Mouse (Mus musculus) forebrain, embryonic 10.5 days (tissue): ENCODE measurements at regions not wholly inside any gene's neighbourhood (a gene's known extent, or its start where the extent isn't known, plus 50 kb on each side); places are given as distances from the start of the nearest gene placed in this dataset.

Experiments used
- DNase-seq: peaks from one replicate; pipeline ENCODE4 v3.0.0-alpha.2; 2017; ENCODE audit warnings: low spot score; ENCODE audit errors: extremely low spot score
- H3K27ac ChIP-seq: fragments of 300-500 bp; sonication (generic); 2 replicates; pipeline ENCODE4 v1.5.1; 2016; ENCODE audit warnings: mild to moderate bottlenecking
- H3K27me3 ChIP-seq: fragments of 300-500 bp; sonication (generic); 2 replicates; pipeline ENCODE4 v1.6.1; 2016; ENCODE audit warnings: mild to moderate bottlenecking; ENCODE audit not compliant: poor library complexity, severe bottlenecking
- H3K36me3 ChIP-seq: fragments of 300-500 bp; sonication (generic); replicated peaks from 2 replicates; pipeline ENCODE4 v1.6.1; 2016; ENCODE audit warnings: mild to moderate bottlenecking, moderate library complexity
- H3K4me1 ChIP-seq: fragments of 300-500 bp; sonication (generic); 2 replicates; pipeline ENCODE4 v1.6.1; 2016
- H3K4me3 ChIP-seq: fragments of 300-500 bp; sonication (generic); 2 replicates; pipeline ENCODE4 v1.5.1; 2016; ENCODE audit warnings: mild to moderate bottlenecking, moderate library complexity
- H3K9me3 ChIP-seq: fragments of 300-500 bp; sonication (generic); 2 replicates; pipeline ENCODE4 v1.6.1; 2016; ENCODE audit warnings: mild to moderate bottlenecking, moderate library complexity
- WGBS: fragments of 180-500 bp; shearing (Covaris S2); methylation state at CpG from one replicate; pipeline ENCODE4 v1.1.7; 2016; 5-methylcytosine and 5-hydroxymethylcytosine counted together

GRCm38 (mm10) chr7:71232821-71233815 is 118.2 kb downstream of the Gm10295 start:
- 86% methylated on average over 8 of the region's 8 CpGs for WGBS
- Histone ChIP-seq H3K36me3 (no peaks in the 10 kb centered on the region), H3K9me3 (no peaks in the 10 kb centered on the region), H3K4me1 (peaks cover 18% of the 10 kb centered on the region), H3K4me3 (no peak overlapping the region), H3K27me3 (no peaks in the 10 kb centered on the region), H3K27ac (no peak overlapping the region)
- no peak for DNase-seq

GRCm38 (mm10) chr7:71230901-71231477 is 120.3 kb downstream of the Gm10295 start:
- H3K27me3 ChIP-seq: no peaks in the 10 kb centered on the region
- no peaks in the 10 kb centered on the region for H3K36me3 ChIP-seq
- WGBS: 79% methylated on average over 4 of the region's 4 CpGs
- peaks cover 12% of the 10 kb centered on the region for H3K4me1 ChIP-seq
- H3K9me3 ChIP-seq: no peaks in the 10 kb centered on the region
- DNase-seq: no peak
- no peak overlapping the region for H3K4me3 ChIP-seq
- no peak overlapping the region for H3K27ac ChIP-seq

- DNase-seq: no peak
- no peaks in the 10 kb centered on the region for H3K36me3 ChIP-seq
- no peak overlapping the region for H3K27ac ChIP-seq
- peaks cover 9% of the 10 kb centered on the region; the same call in 1 of the 2 replicates for H3K4me1 ChIP-seq
- H3K27me3 ChIP-seq: no peaks in the 10 kb centered on the region
- WGBS: 84% methylated on average over 3 of the region's 3 CpGs
- no peaks in the 10 kb centered on the region for H3K9me3 ChIP-seq
- H3K4me3 ChIP-seq: no peak overlapping the region
These were observed 122.1 kb downstream of the Gm10295 start for GRCm38 (mm10) chr7:71229183-71229582.

GRCm38 (mm10) chr7:71224320-71224865 is 126.9 kb downstream of the Gm10295 start:
- Histone ChIP-seq H3K9me3 (no peaks in the 10 kb centered on the region), H3K27ac (no peak overlapping the region), H3K4me1 (peaks cover 4% of the 10 kb centered on the region; the same call in 1 of the 2 replicates), H3K36me3 (no peaks in the 10 kb centered on the region), H3K4me3 (no peak overlapping the region), H3K27me3 (no peaks in the 10 kb centered on the region)
- no peak for DNase-seq
- 92% methylated on average over 9 of the region's 9 CpGs for WGBS

GRCm38 (mm10) chr7:71223513-71224319 is 127.6 kb downstream of the Gm10295 start:
- Histone ChIP-seq H3K4me1 (peaks cover 4% of the 10 kb centered on the region; the same call in 1 of the 2 replicates), H3K9me3 (no peaks in the 10 kb centered on the region), H3K27ac (no peak overlapping the region), H3K4me3 (no peak overlapping the region), H3K36me3 (no peaks in the 10 kb centered on the region), H3K27me3 (no peaks in the 10 kb centered on the region)
- no peak for DNase-seq
- WGBS: 97% methylated on average over 17 of the region's 17 CpGs

GRCm38 (mm10) chr7:71217344-71217743 is 133.9 kb downstream of the Gm10295 start:
- no peaks in the 10 kb centered on the region for H3K27me3 ChIP-seq
- WGBS: 91% methylated on average over 7 of the region's 7 CpGs
- H3K4me3 ChIP-seq: no peak overlapping the region
- no peaks in the 10 kb centered on the region for H3K4me1 ChIP-seq
- no peaks in the 10 kb centered on the region for H3K9me3 ChIP-seq
- H3K27ac ChIP-seq: no peak overlapping the region
- no peak for DNase-seq
- H3K36me3 ChIP-seq: no peaks in the 10 kb centered on the region

- Histone ChIP-seq H3K4me3 (no peak overlapping the region), H3K27me3 (no peaks in the 10 kb centered on the region), H3K36me3 (no peaks in the 10 kb centered on the region), H3K9me3 (no peaks in the 10 kb centered on the region), H3K27ac (no peak overlapping the region), H3K4me1 (no peaks in the 10 kb centered on the region)
- no peak for DNase-seq
- WGBS: 81% methylated on average over 2 of the region's 2 CpGs
These were observed 134.5 kb downstream of the Gm10295 start for GRCm38 (mm10) chr7:71216808-71217207.

GRCm38 (mm10) chr7:71214500-71215055 is 136.7 kb downstream of the Gm10295 start:
- H3K4me3 ChIP-seq: no peak overlapping the region
- DNase-seq: no peak
- 83% methylated on average over 13 of the region's 13 CpGs for WGBS

GRCm38 (mm10) chr7:71193131-71193530 is 158.2 kb downstream of the Gm10295 start:
- H3K4me3 ChIP-seq: no peak overlapping the region

More at GRCm38 (mm10) chr7:71214500-71215055, 136.7 kb downstream of the Gm10295 start:
- no peaks in the 10 kb centered on the region for H3K36me3 ChIP-seq
- no peaks in the 10 kb centered on the region for H3K9me3 ChIP-seq
- no peak overlapping the region for H3K27ac ChIP-seq
- no peaks in the 10 kb centered on the region for H3K27me3 ChIP-seq
- no peaks in the 10 kb centered on the region for H3K4me1 ChIP-seq

GRCm38 (mm10) chr7:71190161-71190711 is 161.0 kb downstream of the Gm10295 start:
- peaks cover 28% of the 10 kb centered on the region for H3K4me1 ChIP-seq
- H3K27me3 ChIP-seq: peaks cover 16% of the 10 kb centered on the region
- H3K9me3 ChIP-seq: no peaks in the 10 kb centered on the region; the same call in 1 of the 2 replicates
- 47% methylated on average over 12 of the region's 12 CpGs for WGBS
- H3K4me3 ChIP-seq: no peak overlapping the region
- no peak for DNase-seq
- no peak overlapping the region for H3K27ac ChIP-seq
- no peaks in the 10 kb centered on the region for H3K36me3 ChIP-seq

More at GRCm38 (mm10) chr7:71193131-71193530, 158.2 kb downstream of the Gm10295 start:
- no peak overlapping the region for H3K27ac ChIP-seq
- H3K36me3 ChIP-seq: no peaks in the 10 kb centered on the region
- no peak for DNase-seq
- H3K9me3 ChIP-seq: no peaks in the 10 kb centered on the region; the same call in 1 of the 2 replicates
- peaks cover 16% of the 10 kb centered on the region for H3K27me3 ChIP-seq
- WGBS: 43% methylated on average over 7 of the region's 7 CpGs
- peaks cover 25% of the 10 kb centered on the region for H3K4me1 ChIP-seq

GRCm38 (mm10) chr7:71189757-71190156 is 161.5 kb downstream of the Gm10295 start:
- no peak overlapping the region for H3K27ac ChIP-seq
- H3K9me3 ChIP-seq: no peaks in the 10 kb centered on the region; the same call in 1 of the 2 replicates
- peaks cover 28% of the 10 kb centered on the region for H3K4me1 ChIP-seq
- no peaks in the 10 kb centered on the region for H3K36me3 ChIP-seq
- no peak for DNase-seq
- H3K27me3 ChIP-seq: peaks cover 16% of the 10 kb centered on the region
- no peak overlapping the region for H3K4me3 ChIP-seq
- 56% methylated on average over 5 of the region's 6 CpGs for WGBS

GRCm38 (mm10) chr7:71188119-71188518 is 163.2 kb downstream of the Gm10295 start:
- Histone ChIP-seq H3K4me3 (no peak overlapping the region), H3K36me3 (no peaks in the 10 kb centered on the region), H3K4me1 (peaks cover 24% of the 10 kb centered on the region), H3K27me3 (peaks cover 14% of the 10 kb centered on the region), H3K27ac (no peak overlapping the region), H3K9me3 (no peaks in the 10 kb centered on the region; the same call in 1 of the 2 replicates)
- no peak for DNase-seq
- WGBS: 22% methylated on average over 6 of the region's 6 CpGs
